Mouse (Mus musculus): ENCODE measurements around the gene Trim58.
A peak's percentile ranks its signal among the peaks of the same experiment; 100 is the strongest.

The Trim58 gene

DNA sequence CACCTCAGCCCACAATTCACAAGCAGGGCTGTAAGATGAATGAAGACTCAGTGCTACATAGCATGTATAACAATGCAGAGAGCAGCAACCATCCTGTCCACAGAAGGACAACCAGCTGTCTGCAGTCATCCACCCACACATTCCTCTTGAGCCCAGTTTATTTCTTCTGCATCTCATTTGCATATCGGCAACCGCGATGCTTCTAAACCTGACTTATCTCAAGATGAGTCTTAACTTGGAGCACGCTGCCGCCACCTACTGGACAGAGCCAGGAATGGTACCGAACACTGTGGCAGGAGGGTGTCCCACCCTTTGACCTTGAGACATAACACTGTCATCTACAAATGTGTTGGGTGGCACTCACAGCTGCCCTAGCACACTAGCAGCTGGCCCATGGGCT, 3.1 kb downstream of the Trim58 start:
- DNase-seq (ENCODE audit: low spot score in 2 of 2): peak; percentile 27 to 37

DNA sequence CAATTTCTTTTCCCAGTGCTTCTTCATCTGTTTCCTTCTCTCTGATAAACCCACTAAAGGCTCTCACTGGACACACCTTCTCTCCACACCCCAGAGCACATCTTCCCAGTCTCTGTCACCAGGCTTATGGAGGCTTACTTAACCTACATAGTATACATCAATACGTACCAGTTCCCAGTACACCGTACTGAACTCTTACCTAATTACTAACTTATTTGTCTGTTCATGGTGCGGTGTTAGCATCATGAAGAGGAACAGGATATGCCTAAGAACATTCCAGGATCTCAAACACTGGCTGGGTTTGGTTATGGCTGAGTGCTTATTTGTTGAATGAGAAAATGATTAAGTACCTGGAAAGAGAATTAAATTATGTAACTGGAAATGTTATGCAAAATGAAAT, 14.9 kb downstream of the Trim58 start:
- no peak for DNase-seq (ENCODE audit: low spot score in 2 of 2)

DNA sequence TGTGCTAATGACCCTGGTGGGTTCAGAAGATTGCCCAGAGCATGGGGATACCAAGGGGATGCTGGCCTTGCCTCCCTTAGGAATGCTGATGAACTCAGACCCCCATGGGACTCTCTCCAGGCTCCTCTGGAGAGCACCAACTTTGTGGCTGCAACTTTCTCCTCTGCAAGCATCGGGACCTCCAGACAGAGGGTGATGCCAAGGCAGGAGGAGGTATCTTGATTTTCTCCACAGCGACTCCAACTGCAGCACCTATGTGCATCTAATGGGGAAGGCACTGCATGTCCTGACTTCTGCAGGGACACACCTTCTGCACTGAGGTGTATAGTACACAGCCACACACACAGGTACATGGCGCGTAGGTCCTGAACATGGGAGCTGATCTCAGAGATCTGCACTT, 18.3 kb downstream of the Trim58 start, which contains the start of gene Olfr322:
Gene Olfr322, plus strand, starts transcription at position 187 of the 400 bp plus-strand sequence.
- DNase-seq (ENCODE audit: low spot score in 2 of 2): no peak

DNA sequence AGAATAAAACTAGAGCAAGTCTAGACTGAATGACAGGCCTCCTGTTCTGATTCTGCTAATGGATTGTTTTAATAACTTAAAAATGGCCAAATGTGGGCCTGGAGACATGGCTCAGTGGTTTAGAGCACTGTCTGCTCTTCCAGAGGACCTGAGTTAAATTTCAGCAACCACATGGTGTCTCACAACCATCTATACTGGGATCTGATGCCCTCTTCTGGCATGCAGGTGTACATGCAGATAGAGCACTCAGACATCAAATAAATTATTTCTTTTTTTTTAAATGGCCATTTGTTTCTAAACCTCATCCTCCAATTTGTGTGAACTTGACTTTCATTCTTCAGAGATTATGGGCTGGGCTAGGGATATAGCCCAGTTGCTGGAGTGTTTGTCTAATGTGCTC, 29.0 kb downstream of the Trim58 start:
- DNase-seq (ENCODE audit: low spot score in 2 of 2): no peak

DNA sequence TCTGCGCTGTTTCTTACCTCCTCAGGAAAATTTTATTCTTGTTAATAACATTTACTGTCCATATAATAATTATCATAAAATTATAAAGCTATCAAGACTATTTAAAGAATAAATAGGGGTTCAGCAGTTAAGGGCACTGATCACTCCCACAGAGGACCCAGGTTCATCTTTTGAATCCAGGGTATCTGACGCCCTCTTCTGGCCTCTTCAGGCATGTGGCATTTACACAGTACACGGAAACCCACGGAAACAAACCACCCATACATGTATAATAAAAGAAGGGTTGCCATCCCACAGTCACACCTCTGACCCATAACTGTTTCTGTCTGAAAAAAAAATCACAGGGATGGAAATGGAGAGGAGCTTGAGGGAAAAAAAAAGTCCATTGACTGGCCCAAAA, 31.6 kb downstream of the Trim58 start:
- DNase-seq (ENCODE audit: low spot score in 2 of 2): no peak

DNA sequence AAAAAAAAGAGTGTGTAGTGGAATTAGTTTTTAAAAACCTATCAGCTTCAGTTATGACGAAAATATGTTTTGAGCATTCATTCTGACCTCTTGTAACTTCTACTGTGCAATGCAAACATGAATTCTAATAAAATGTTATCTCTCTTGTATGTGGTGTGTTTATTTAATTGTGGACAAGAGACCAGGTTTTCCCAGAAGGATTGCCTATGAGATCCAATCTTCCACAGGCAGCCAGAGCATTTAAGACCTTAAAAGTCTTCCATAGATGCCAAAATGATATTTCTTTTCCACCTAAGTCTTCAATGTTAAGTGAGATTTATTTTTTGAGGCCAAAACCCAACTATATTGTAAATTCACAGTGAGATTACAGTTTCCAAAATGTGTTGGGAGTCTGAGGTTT, 40.5 kb downstream of the Trim58 start, which contains the start of gene Olfr320:
Gene Olfr320, plus strand, starts transcription at position 301 of the 400 bp plus-strand sequence.
- DNase-seq (ENCODE audit: low spot score in 2 of 2): no peak

DNA sequence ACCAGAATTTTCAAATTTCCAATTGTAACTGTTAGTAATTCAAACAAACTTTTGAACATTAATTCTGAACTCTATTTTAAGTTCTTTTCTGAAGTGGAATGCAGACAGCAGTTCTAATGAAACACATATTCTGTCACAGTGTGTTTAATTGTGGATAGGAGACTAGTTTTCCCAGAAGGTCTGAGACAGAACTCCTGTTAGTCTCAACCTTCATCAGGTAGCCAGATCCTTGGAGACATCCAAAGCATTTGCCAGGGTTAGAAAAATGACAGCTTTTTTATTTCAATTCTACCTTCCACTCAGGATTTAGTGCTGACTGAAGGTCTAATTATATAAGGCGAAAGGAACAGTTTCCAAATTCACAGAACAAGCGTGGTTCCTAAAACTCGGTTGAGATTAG, 58.6 kb downstream of the Trim58 start, which contains the start of gene Olfr319:
Gene Olfr319, plus strand, starts transcription at position 301 of the 400 bp plus-strand sequence.
- no peak for DNase-seq (ENCODE audit: low spot score in 2 of 2)
